In the genomic region with DNA sequence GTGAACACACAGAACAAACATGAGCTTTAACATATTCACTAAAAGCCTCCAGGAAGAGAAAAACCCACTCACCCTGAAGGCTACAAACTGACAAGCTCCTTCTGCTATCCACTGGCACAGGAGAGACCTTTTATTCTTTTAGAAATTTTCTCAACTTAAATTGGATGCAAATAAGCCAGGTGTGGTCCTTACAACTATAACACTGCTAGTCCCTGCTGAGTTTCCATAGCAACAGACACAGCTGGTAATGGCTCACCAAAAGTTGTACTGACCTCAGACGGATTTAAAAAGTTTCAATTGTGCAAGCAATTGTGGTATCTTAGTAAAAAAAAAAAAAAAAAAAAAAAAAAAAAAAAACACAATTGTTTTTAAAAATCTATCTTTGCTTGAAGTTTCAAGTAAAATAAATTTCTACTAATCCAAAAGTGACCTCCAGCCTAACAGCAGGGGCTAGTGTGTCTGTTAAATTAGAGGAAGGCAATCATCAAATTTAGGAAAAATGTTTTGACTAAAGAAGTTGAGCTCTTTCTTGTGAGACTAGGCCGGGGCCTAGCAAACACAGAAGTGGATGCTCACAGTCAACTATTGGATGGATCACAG, we compare ENCODE assay signal across 17 mouse cellular contexts. TPM values are rescaled to one million over a fixed set of nuclear protein-coding genes. Genes with fewer than 3 reads are reported as not detected.
A peak's percentile ranks its signal among the peaks of the same experiment; 100 is the strongest.
DNase-seq lines count a peak whose midpoint lies in the region; ATAC-seq and TF ChIP-seq lines count a peak whose summit lies in the region.
"Had no signal": no experiment of that assay in that cellular context is flagged by ENCODE, and none has a peak within 500 bp of the region (broad histone marks: within the 10 kb centered on the region; RNA-seq: fewer than 3 reads in every experiment).

No protein-coding gene starts in this region.

- H3K4me2 ChIP-seq in forebrain, embryonic 11.5 days (ENCODE audit: low read depth, low read length, severe bottlenecking), result no peak overlapping the region
- no peak overlapping the region for H3K4me2 ChIP-seq in forebrain, postnatal 0 days (ENCODE audit: low read depth)
- no peak overlapping the region for H3K4me2 ChIP-seq in forebrain, embryonic 13.5 days
- H3K4me2 ChIP-seq: embryonic facial prominence, embryonic 13.5 days; intestine, embryonic 15.5 days; kidney, embryonic 15.5 days; liver, embryonic 11.5 days had no signal

- no peak for DNase-seq in forebrain, embryonic 11.5 days (ENCODE audit: low spot score)
- DNase-seq in forebrain, postnatal 0 days, result no peak
- DNase-seq in thymus, postnatal 0 days (ENCODE audit: low spot score), result peak; percentile 6
- DNase-seq in thymus, postnatal 10 days (ENCODE audit: low spot score in 2 of 2), result no peak
- DNase-seq in splenic B cell, adult 2 months (ENCODE audit: low read depth, low spot score), result peak; percentile 73
- no peak for DNase-seq in right cerebral cortex, postnatal 14 days
- no peak for DNase-seq in gastrocnemius, adult 2 months
- DNase-seq: cerebellum, postnatal 14 days; gastrocnemius, postnatal 14 days; lung, adult 2 months; lung, postnatal 36 days; thymus, adult 18-20 months had no signal

- no peak for TF ChIP-seq CTCF in forebrain, postnatal 0 days (IDR thresholded peaks at IDR 0.05; ENCODE audit: low read depth)
- no peak for TF ChIP-seq CTCF in gastrocnemius, adult 2 months (IDR thresholded peaks at IDR 0.05)

- peak; percentile 76 for ATAC-seq in forebrain, embryonic 11.5 days (replicated peaks; ENCODE audit: low FRiP score)
- ATAC-seq in forebrain, postnatal 0 days, result no peak; the same call in 1 of the 2 replicates
- peak; percentile 77 for ATAC-seq in forebrain, embryonic 13.5 days
- ATAC-seq: intestine, embryonic 15.5 days had no signal

- H3K4me1 ChIP-seq in forebrain, embryonic 11.5 days (replicated peaks; ENCODE audit: control insufficient read depth, insufficient read depth, low read length), result no peaks in the 10 kb centered on the region
- no peaks in the 10 kb centered on the region for H3K4me1 ChIP-seq in forebrain, postnatal 0 days (ENCODE audit: insufficient read depth)
- H3K4me1 ChIP-seq in forebrain, embryonic 13.5 days, result peaks cover 17% of the 10 kb centered on the region
- H3K4me1 ChIP-seq: intestine, embryonic 15.5 days; kidney, embryonic 15.5 days had no signal

- H3K9ac ChIP-seq in forebrain, embryonic 11.5 days (ENCODE audit: low read length), result no peak overlapping the region
- H3K9ac ChIP-seq in forebrain, postnatal 0 days, result no peak overlapping the region
- H3K9ac ChIP-seq in forebrain, embryonic 13.5 days, result no peak overlapping the region
- H3K9ac ChIP-seq: embryonic facial prominence, embryonic 13.5 days; intestine, embryonic 15.5 days; kidney, embryonic 15.5 days had no signal

- intact Hi-C loops in gastrocnemius, adult 2 months (cut with DNase I), result no loop called here

- WGBS in forebrain, embryonic 11.5 days, result 21% methylated on average over 2 of the region's 2 CpGs
- WGBS in forebrain, postnatal 0 days, result 14% methylated on average over 2 of the region's 2 CpGs
- 13% methylated on average over 2 of the region's 2 CpGs for WGBS in forebrain, embryonic 13.5 days

- no peak overlapping the region for H3K4me3 ChIP-seq in forebrain, embryonic 11.5 days (ENCODE audit: low read depth, low read length)
- H3K4me3 ChIP-seq in forebrain, postnatal 0 days (ENCODE audit: low read depth, low read length), result no peak overlapping the region
- no peak overlapping the region for H3K4me3 ChIP-seq in forebrain, embryonic 13.5 days
- H3K4me3 ChIP-seq in gastrocnemius, adult 2 months, result no peak overlapping the region
- H3K4me3 ChIP-seq: embryonic facial prominence, embryonic 13.5 days; intestine, embryonic 15.5 days; kidney, embryonic 15.5 days had no signal

- H3K36me3 ChIP-seq in forebrain, embryonic 11.5 days (ENCODE audit: control insufficient read depth, insufficient read depth, low read length), result no peaks in the 10 kb centered on the region
- H3K36me3 ChIP-seq in forebrain, postnatal 0 days (ENCODE audit: insufficient read depth), result no peaks in the 10 kb centered on the region
- H3K36me3 ChIP-seq in forebrain, embryonic 13.5 days (ENCODE audit: poor library complexity, severe bottlenecking), result no peaks in the 10 kb centered on the region
- H3K36me3 ChIP-seq in splenic B cell, adult 2 months (ENCODE audit: control insufficient read depth, insufficient read depth, low read length, poor library complexity, severe bottlenecking), result no peaks in the 10 kb centered on the region
- H3K36me3 ChIP-seq: embryonic facial prominence, embryonic 13.5 days; intestine, embryonic 15.5 days; kidney, embryonic 15.5 days had no signal

- no peaks in the 10 kb centered on the region for H3K9me3 ChIP-seq in forebrain, embryonic 11.5 days (ENCODE audit: control insufficient read depth, low read length)
- H3K9me3 ChIP-seq in forebrain, postnatal 0 days (ENCODE audit: low read length), result no peaks in the 10 kb centered on the region
- no peaks in the 10 kb centered on the region for H3K9me3 ChIP-seq in forebrain, embryonic 13.5 days (replicated peaks)
- H3K9me3 ChIP-seq: embryonic facial prominence, embryonic 13.5 days; intestine, embryonic 15.5 days; kidney, embryonic 15.5 days had no signal

- H3K27ac ChIP-seq in forebrain, embryonic 11.5 days (ENCODE audit: low read depth, low read length), result no peak overlapping the region
- H3K27ac ChIP-seq in forebrain, postnatal 0 days (ENCODE audit: low read depth, low read length), result no peak overlapping the region
- no peak overlapping the region for H3K27ac ChIP-seq in forebrain, embryonic 13.5 days
- H3K27ac ChIP-seq in gastrocnemius, adult 2 months, result no peak overlapping the region
- H3K27ac ChIP-seq: embryonic facial prominence, embryonic 13.5 days; intestine, embryonic 15.5 days; kidney, embryonic 15.5 days had no signal

- no peaks in the 10 kb centered on the region for H3K27me3 ChIP-seq in forebrain, embryonic 11.5 days (ENCODE audit: control insufficient read depth, insufficient read depth, low read length)
- H3K27me3 ChIP-seq in forebrain, postnatal 0 days (ENCODE audit: insufficient read depth, low read length), result no peaks in the 10 kb centered on the region
- no peaks in the 10 kb centered on the region for H3K27me3 ChIP-seq in forebrain, embryonic 13.5 days
- H3K27me3 ChIP-seq in splenic B cell, adult 2 months (ENCODE audit: control insufficient read depth, insufficient read depth, low read length, poor library complexity, severe bottlenecking), result no peaks in the 10 kb centered on the region
- H3K27me3 ChIP-seq: embryonic facial prominence, embryonic 13.5 days; intestine, embryonic 15.5 days; kidney, embryonic 15.5 days had no signal

RNA-seq across cellular contexts. Expression of gene Pou2f1, which starts 54.2 kb away (rescaled TPM):
- polyA plus RNA-seq in forebrain, embryonic 11.5 days (2014; fragmentation: Nextera tagmentation; extraction: Ambion mirVana), result 32.3 and 35.0 TPM in 2 replicates
- 14.3 and 22.2 TPM in 2 replicates for total RNA-seq in forebrain, postnatal 0 days (2014; rRNA removed)
- polyA plus RNA-seq in forebrain, postnatal 0 days (2015; fragmentation: Nextera tagmentation; extraction: Ambion mirVana), result 11.1 and 16.7 TPM in 2 replicates
- polyA plus RNA-seq in thymus, postnatal 0 days (2015; fragmentation: Nextera tagmentation; extraction: Ambion mirVana), result 11.4 and 15.7 TPM in 2 replicates
- 23.9 and 25.9 TPM in 2 replicates for polyA plus RNA-seq in forebrain, embryonic 13.5 days (2015; fragmentation: Nextera tagmentation; extraction: Ambion mirVana)
- 1 to 10 TPM; 6.6 to 8.6 TPM for total RNA-seq in gastrocnemius, adult 2 months (2021)

Comparison
In these comparisons a context has a peak if more than half of its experiments do, and no peak if none do; other contexts are left out.
1. DNase-seq: peak in thymus, postnatal 0 days (single experiment) and splenic B cell, adult 2 months (single experiment); none in forebrain, embryonic 11.5 days (single experiment), forebrain, postnatal 0 days (single experiment), thymus, postnatal 10 days (0 of 2), right cerebral cortex, postnatal 14 days (single experiment) and gastrocnemius, adult 2 months (single experiment).